Mouse (Mus musculus): ENCODE data around the gene Mast1. TPM values are rescaled to one million over a fixed set of nuclear protein-coding genes. Genes with fewer than 3 reads are reported as not detected.
A peak's percentile ranks its signal among the peaks of the same experiment; 100 is the strongest.

Gene Mast1
- total RNA-seq, 2 experiments from 2014 or later, result 0.07 TPM; not detected in 1

DNA sequence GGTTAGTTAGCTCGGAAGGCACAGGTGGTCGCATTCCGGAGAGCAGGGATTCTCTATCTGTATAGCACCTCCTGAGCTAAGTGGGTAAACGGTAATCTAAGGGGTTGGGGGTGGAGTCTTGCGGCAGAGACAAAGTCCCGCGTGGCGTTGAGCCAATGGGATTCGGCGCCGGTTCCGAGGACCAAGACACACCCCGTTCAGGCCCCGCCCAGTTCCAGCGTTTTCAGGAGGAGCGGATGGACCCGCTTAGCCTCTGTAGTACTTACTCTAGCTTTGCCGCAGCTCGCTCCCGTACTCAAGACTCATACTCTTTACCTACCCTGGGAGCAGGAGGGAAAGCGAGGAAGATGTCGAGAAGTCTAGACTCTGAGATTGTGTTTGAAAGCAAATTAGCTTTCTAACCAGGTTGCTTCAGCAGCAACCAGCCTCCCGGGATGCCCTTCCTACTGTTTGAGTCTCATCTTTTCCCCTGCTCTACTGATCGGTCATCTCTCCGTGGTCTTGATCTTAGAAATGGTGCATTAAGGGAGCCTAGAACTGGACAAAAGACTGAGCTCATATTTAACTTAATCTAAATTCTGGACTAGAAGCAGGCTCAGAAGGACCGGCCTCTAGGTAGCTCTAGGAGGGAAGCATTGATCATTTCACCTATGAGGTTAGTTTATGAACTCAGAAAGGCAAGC, 7.5 kb upstream of the Mast1 start:
- DNase-seq (ENCODE audit: low spot score), result no peak

DNA sequence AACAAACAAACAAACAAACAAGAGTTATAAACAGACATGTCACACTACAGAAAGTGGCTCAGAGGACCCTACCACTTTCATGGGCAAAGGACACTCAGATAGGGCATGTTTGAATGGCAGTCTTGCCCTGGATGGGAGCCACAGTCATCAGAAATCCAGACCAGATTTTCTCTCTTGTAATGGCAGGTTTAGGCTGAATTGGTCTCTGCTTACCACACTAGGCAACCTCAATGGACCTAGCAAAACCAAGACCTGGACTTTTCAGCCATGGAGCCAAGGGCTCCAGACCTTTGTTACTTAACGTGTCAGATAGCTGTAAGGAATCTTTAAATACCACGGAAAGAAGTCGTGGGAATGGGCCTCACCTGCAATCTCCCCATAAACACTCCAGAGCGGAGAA, 6.5 kb upstream of the Mast1 start:
- no peak for DNase-seq (ENCODE audit: low spot score)

DNA sequence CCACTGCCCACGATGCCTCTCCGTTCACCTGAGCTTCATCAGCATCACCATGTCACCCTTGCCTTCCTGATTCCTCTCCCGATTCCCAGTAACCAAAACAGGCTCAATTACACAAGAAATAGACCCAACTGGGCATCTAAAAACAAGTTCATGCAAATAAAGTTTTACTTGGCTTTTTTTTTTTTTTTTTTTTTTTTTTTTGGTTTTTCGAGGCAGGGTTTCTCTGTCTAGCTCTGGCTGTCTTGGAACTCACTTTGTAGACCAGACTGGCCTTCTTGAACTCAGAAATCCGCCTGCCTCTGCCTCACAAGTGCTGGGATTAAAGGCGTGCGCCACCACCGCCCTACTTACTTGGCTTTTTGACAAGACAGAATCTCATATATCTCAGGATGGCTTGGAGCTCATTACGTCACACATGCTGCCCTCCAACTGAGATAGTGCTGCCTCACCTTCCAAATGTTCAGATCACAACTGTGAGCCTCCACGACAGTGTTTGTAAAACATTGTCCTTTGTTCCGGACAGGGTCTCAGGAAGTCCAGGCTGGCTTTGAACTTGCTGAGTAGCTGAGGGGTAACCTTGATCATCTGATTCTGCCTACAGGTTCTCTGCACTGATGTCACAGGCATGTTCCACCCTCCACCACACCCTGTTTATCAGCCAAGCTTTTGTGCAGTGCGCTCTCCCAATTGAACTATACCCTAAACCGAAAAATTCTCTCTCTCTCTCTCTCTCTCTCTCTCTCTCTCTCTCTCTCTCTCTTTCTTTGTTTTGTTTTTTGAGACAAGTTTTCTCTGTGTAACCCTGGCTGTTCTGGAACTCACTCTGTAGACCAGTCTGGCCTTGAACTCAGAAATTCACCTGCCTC, 694 bp upstream of the Mast1 start:
- DNase-seq (ENCODE audit: low spot score), result no peak

DNA sequence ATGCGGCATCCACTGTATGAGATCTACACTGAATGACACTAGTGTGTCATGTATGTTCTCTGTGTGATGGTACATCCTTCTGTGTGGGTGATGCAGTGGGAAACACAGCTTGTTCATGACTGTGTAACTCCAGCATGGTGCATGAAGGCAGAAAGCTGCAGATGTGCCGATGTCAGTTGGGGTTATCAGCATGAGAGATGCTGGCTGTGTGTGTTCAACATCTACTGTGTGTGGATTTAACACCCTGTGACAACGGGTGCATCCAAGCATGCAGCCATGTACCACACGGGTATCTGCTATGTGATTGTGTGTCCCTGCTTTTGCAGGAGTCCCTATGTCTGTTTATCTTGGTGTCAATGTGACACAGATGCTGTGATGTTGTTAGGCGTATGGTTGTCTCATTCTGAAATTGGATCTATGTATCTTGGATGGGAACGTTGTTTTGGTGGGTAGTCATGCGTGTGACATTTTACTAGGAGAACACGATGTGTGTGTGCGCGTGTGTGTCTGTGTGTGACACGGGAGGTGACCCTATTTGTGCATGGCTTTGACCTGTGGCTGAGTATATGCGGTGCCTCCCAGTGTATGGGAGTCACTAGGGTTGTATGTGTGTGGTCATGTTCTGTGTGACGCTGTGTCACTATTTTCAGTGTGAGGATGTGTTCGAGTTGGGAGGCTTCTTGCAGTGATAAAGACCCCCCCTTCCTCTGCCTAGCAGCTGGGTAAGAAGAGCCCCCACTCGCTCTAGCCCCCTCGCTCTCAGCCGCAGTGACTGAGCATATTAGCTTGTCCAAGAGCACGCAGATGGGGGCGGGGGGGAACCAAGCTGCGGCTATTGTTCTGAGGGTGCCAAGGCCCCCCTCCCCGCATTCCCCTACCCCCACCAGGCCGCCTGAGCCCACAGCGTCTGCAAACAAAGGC, 858 bp downstream of the Mast1 start:
- DNase-seq (ENCODE audit: low spot score), result no peak

DNA sequence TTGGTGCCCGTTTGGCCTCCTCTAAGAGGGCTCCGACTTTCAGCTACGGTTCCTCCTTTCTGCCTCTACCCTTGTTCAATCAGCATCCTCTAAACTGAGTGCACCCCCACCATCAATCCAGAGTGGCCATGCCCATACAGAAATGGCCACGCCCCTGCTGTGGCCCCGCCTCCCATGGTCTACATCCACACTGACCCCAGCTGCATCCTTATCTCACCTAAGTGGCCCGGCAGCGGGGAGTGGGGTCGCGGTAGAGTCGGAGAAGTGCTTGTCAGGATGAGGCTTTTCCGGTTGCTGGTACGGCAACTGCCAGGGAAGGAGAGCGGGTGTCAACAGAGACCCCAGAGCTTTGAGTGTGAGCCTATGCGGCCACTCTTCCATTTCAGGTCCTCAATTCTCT, 1.7 kb downstream of the Mast1 start:
- no peak for DNase-seq (ENCODE audit: low spot score)

DNA sequence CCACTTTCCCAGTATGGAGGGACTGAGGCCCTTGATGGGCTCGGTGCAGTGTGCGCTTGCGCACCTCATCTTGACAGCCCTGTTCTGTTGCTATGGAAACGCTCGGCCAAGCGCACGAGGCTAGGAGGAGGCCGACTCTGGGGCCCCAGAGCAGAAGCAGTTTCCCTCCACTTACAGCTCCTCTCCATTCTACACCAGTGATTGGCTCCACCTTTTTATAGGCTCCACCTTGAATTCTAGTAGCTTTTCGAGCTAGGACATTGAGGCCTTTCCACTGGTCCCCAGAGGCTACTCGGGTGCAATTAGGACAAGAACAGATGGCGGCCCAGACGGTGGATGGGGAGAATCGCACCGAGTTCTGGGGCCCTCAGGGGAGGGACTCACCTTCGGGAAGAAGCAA, 2.3 kb downstream of the Mast1 start:
- no peak for DNase-seq (ENCODE audit: low spot score)

DNA sequence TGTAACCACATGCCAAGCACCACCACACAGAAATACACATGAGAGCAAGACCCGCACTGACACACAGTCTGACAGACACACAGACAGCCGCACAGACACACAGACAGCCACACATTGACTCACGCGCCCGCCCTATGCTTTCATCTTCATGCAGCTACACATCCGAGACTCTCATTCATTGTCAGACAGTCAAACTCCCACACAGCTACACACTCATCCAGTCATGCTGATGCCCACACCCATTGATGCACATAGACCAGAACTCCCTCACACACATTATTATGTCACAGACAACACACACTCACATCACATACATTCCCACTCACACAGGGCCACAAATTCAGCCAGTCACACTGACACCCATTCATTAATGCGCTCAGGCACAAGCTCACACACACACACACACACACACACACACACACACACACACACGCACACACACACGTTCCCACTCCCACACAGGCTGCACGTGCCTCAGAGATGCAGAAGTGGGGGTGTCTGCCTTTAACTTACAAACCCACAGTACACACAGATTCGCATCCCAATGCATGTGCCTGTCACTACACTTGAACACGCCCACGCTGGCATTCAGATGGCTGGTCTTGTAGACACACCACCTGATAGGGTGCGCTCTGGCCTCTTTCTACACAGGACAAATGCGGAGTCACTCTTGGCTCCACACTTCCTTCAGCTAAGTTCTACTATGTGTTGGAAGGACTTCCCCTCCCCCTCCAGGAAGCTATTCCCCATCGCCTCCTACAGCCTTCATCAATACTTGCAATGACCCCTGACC, 3.2 kb downstream of the Mast1 start:
- no peak for DNase-seq (ENCODE audit: low spot score)

DNA sequence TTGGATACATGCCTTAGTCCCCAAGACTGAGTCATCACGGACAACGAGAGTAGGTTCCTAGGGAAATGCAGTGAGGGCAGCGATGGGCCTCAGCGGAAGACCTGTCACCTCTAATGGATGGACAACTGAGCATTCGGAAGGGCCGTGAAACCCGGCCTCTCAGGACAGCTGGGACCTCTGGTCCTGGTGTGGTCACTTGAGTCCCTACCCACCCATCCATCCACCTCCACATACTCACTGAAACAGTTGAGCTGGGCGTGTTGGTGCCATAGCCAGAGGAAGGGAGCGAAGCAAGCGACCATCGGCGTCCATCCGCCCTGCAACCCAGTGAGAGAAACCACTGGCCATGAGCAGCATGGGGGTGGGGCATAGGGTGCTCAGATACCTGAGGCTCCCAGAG, 6.6 kb downstream of the Mast1 start:
- no peak for DNase-seq (ENCODE audit: low spot score)

DNA sequence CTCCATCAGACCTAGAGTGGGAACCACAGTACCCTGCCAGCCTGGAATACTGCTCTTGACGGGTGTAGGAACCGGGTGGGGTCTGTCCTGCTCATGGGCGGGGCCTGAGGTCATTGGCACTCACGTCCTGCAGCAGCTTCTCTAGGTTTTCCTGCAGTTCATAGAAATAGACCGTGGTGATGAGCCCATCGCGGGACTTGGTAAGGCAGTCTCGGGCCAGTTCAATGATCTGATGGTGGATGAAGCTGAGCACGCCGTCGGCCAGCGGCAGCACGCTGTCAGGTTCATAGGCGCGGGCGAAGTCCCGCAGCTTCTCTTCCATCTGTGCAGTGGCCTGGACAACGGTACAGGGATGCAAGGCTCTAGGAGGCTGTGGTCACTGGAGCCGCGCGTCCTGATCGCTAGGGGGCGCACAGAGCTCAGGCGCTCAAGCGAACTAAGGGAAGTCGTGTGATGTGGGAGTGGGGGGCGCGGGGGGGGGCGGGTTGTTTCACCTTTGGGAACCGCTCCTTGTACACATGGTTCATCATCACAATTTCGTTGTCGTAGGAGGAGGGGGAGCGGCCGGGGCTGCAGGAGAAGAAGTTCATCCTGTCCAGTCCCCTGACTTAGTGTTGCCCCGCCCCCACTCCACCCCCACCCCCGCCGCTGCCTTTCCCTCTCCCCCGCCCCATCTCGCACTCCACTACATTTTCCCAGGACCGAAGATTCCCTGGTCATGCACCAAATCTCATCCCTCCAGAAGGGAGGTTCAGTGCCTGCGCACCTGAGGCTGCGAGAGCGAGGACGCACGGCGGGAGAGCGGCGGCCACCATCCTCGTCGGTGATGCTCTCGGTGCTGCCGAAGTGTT, 8.5 kb downstream of the Mast1 start:
- peak; percentile 55 for DNase-seq (ENCODE audit: low spot score)

DNA sequence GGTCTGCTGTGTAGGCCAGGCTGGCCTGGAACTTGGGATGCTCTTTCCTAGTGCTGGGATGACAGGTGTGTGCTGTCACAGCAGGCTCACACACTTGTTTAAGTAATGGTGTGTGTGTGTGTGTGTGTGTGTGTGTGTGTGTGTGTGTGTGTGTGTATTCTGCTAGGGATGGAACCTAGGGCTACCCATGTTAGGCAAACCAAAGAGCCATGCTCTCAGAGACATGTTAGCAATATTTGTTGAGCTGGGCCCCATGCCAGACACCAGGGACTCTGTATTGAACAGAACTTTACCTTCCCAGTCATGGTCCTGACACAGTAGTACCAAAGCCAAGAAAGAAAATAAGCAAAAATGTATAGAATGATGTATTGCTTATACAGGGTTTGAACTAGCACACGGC, 9.6 kb downstream of the Mast1 start:
- DNase-seq (ENCODE audit: low spot score), result no peak

DNA sequence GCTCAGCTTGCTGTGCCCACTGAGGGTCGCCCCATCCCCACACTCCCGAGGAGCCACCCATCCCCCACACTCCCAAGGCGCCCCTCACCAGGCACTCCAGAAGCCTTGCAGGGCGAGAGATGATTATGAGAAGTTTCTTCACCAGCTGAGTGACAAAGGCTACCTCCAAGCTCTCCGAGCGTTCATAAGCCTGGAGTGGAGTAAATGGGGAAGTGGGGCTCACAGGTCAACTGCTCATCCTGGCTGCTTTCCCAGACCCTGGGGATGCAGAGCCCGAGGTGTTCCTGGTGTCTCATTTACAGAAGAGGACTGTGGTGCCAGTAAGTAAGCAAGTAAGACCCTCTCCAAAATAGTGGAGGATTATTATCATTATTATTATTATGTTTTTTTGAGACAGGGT, 11.6 kb downstream of the Mast1 start:
- DNase-seq (ENCODE audit: low spot score), result no peak

DNA sequence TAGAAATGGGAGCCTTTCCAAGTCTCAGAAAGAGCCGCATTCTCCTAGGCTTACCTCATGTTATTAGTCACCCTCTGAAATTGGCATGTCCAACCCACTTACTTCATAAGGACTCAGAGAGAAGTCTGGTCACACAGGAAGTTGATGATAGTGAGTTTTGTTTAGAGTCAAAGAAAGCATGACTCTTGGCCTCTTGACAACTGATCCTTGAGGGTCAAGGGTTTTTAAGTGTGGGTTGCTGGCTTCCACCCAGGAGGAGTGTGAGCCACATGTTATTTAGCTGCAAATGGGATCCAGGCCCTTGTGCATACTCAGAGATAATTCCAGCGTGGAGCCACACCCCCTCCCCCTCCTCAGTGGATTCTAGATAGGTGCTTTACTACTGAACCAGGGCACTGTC, 15.6 kb downstream of the Mast1 start:
- DNase-seq (ENCODE audit: low spot score), result no peak

DNA sequence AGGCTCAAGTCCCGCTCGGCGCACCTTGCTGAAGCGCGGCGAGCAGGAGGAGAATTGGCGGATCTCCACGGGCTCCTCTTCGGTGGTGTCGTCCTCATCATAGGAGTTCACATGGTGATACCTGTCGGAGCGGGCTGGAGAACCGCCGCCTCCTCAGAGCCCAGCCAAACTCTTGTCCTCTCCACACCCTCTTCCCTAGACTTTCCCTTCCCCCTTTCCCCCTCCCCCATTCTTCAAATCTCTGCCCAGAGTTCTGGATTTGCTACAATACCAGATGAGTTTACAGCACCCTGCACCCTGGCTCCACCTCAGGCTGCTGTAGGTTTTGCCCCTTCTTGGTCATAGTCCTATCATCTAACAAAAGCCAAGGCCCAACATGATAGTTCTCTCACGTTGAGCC, 18.5 kb downstream of the Mast1 start:
- no peak for DNase-seq (ENCODE audit: low spot score)

DNA sequence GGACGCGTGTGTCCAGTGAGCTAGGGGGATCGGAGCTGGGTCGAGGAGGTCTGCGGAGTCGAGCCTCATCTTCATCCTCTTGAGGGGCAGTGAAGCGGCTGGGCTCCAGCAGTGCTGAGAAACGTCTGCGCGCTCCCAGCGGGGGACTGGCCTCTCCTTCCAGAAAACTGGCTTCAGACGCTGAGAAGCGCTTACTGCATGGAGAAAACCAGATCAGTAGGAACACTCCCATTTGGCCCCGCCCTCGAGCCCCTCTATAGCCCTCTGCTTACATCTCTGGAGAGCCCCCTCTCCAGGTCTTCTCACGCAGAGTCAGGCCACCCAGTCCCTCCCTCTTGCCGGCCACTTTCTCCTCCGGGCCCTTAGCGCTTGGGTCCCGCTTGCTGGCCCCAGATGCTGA, 19.4 kb downstream of the Mast1 start:
- DNase-seq (ENCODE audit: low spot score), result no peak

DNA sequence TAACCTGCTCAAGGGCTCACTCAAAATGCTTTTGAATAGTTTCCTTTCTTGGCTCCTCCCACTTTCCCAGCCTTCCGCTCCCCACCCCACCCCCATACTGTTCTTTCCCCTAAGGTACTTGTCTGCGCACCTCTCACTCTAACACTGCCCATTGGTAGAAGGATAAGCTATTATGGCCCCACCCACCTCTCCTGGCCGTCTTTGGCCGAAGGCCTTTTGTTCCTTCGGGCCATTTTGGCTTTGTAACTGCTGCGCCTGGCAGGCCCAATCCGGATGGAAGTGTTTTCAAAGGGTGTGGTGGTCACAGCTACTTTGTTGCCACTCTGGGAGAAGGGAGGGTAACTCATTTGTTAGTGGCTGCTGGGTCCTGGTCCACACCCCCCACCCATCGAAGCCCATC, 21.9 kb downstream of the Mast1 start:
- DNase-seq (ENCODE audit: low spot score), result no peak

DNA sequence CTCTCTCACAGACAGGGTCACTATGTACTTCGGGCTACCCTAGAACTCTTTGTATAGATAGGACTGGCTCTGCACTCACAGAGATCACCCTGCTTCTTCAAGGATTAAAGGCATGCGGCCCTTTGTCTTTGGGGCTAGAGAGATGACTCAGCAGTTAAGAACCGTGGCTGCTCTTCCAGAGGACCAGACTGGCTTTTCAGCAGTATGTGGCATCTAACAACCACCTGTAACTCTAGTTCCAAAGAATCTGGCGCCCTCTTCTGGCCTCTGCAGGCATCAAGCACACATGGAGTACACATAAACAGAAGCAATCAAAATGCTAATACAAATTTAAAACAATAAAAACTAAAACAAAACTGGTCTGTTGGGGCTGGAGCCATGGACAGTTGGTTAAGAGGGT, 23.2 kb downstream of the Mast1 start:
- DNase-seq (ENCODE audit: low spot score), result no peak

DNA sequence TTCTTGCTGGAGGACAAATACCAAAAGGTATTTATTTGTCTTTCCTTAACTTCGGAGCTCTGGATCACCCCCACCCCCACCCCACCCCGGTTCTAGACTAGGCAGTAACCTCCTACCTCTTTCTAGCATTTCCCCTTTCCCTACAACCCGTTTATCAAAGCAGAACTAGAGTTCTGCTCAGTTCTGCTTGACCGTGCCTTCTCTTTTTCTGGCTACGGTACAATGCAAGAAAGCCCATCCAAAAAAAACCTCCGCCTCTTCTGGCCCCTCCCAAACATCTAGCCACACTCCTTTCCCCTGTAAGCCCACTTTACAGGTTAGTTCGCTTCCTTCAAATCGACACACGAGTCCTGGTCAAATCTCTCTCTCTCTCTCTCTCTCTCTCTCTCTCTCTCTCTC, 23.7 kb downstream of the Mast1 start:
- DNase-seq (ENCODE audit: low spot score), result no peak

DNA sequence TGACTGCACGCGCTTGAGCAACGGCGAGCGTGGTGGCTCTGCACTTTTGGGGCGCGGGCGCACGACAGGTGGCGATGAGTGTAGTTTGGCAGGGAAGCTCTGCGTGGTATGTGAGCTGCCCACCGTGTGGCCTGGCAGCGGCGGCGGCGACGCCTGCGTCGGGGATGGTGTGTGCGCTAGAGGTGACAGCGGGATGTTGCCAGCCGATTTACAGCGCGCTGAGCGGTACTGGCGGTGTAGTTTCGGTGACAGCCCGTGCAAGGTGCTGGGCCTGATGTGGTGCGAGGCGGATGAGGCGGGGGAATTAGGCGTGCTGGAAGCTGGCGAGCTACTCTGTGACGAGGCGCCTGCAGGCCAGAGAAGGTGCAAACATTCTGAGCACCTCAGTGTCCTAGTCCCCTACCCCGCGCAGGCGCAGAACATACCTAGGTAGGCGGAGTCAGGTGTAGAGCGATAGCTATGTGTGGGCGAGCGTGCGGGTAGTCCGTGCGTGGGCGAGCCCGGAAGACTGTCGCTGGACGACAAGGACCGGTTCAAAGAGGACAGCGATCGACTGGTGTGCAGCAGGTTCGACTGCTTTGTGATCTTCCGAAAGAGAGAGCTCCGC, 24.2 kb downstream of the Mast1 start:
- DNase-seq (ENCODE audit: low spot score), result peak; percentile 45

DNA sequence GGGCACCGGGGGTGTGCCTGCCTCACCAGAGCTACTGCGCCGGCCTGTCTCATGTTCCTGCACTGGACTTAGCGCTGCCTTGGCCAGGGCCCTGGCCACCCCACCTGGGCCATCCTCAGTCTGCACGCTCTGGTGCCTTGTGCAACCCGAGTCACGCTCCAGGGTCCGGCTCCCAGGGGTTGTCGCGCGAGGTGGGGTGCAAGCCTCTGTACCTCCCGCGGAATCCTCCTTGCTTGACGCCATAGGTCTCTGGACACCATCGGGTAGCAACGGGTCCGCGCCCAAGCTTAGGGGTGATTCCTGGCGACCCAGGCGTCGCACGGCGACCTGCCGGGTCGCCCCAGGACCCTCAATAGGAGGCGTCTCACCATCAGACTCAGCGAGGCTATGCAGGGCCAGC, 24.8 kb downstream of the Mast1 start:
- DNase-seq (ENCODE audit: low spot score), result no peak

DNA sequence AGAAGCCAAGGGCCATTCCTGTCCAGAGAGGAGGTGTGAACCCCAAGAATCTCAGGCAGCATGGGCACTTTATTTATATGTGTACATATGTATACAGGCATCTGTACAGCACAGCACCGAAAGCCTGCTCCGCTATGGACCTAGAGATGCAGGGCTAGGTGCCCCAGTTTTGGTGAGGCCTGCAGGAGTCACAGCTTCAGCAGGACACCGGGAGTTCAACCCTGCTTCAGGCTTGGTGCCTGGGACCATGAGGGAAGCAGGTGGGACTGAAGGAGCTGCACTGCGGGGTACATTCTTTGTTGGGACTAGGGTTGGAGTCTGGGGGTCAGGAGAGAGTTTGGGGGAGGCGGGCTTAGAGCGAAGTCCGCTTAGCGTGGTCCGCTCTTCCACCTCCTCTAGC, 25.3 kb downstream of the Mast1 start:
- no peak for DNase-seq (ENCODE audit: low spot score)

Data from gastrocnemius, adult 18-20 months (tissue).